Mouse (Mus musculus): ENCODE results near the gene Gm42517. TPM values are rescaled to one million over a fixed set of nuclear protein-coding genes. Genes with fewer than 3 reads are reported as not detected.

Gm42517 gene
- polyA plus RNA-seq, 1 experiment from 2014 or later, result 0.75 TPM

- Histone ChIP-seq H3K4me1 (ENCODE audit: control insufficient read depth, insufficient read depth, low read length) (no peaks in the 10 kb centered on the region), H3K9me3 (replicated peaks; ENCODE audit: control insufficient read depth, low read length) (no peaks in the 10 kb centered on the region), H3K27me3 (replicated peaks; ENCODE audit: control insufficient read depth, insufficient read depth, low read length) (no peaks in the 10 kb centered on the region), H3K36me3 (ENCODE audit: control insufficient read depth, insufficient read depth, low read length) (peaks cover 49% of the 10 kb centered on the region), H3K4me2 (ENCODE audit: low read length) (no peak overlapping the region), H3K9ac (ENCODE audit: low read length) (no peak overlapping the region), H3K4me3 (ENCODE audit: low read depth, low read length) (no peak overlapping the region), H3K27ac (ENCODE audit: low read depth, low read length) (no peak overlapping the region)
- 89% methylated on average over 3 of the region's 3 CpGs for WGBS
- no peak for ATAC-seq
- DNase-seq (ENCODE audit: low spot score), result no peak
These were observed 29.7 kb downstream of the Gm42517 start for GRCm38 (mm10) chr5:108338049-108338448.

- Histone ChIP-seq H3K27ac (ENCODE audit: low read depth, low read length) (no peak overlapping the region), H3K36me3 (ENCODE audit: control insufficient read depth, insufficient read depth, low read length) (peaks cover 54% of the 10 kb centered on the region), H3K4me3 (ENCODE audit: low read depth, low read length) (no peak overlapping the region), H3K27me3 (replicated peaks; ENCODE audit: control insufficient read depth, insufficient read depth, low read length) (no peaks in the 10 kb centered on the region), H3K9ac (ENCODE audit: low read length) (no peak overlapping the region), H3K4me2 (ENCODE audit: low read length) (no peak overlapping the region), H3K4me1 (ENCODE audit: control insufficient read depth, insufficient read depth, low read length) (no peaks in the 10 kb centered on the region), H3K9me3 (replicated peaks; ENCODE audit: control insufficient read depth, low read length) (no peaks in the 10 kb centered on the region)
- 86% methylated on average over 4 of the region's 4 CpGs for WGBS
- ATAC-seq (no peak), DNase-seq (ENCODE audit: low spot score) (no peak)
These were observed 30.3 kb downstream of the Gm42517 start for GRCm38 (mm10) chr5:108337385-108337784.

- 82% methylated on average over 1 of the region's 1 CpGs for WGBS
- Histone ChIP-seq H3K4me2 (ENCODE audit: low read length) (no peak overlapping the region), H3K4me3 (ENCODE audit: low read depth, low read length) (no peak overlapping the region), H3K4me1 (ENCODE audit: control insufficient read depth, insufficient read depth, low read length) (no peaks in the 10 kb centered on the region), H3K9me3 (replicated peaks; ENCODE audit: control insufficient read depth, low read length) (no peaks in the 10 kb centered on the region), H3K36me3 (ENCODE audit: control insufficient read depth, insufficient read depth, low read length) (peaks cover 59% of the 10 kb centered on the region), H3K27me3 (replicated peaks; ENCODE audit: control insufficient read depth, insufficient read depth, low read length) (no peaks in the 10 kb centered on the region), H3K27ac (ENCODE audit: low read depth, low read length) (no peak overlapping the region), H3K9ac (ENCODE audit: low read length) (no peak overlapping the region)
- no peak for ATAC-seq
- no peak for DNase-seq (ENCODE audit: low spot score)
These were observed 36.7 kb downstream of the Gm42517 start for GRCm38 (mm10) chr5:108331051-108331450.

Other genes starting within 250 kb of the Gm42517 start
- gene Tmed5, start 235.3 kb downstream of the Gm42517 start, polyA plus RNA-seq (2014; fragmentation: Nextera tagmentation; extraction: Ambion mirVana), result 17.2 and 18.1 TPM in 2 replicates
- 4.6 and 7.4 TPM in 2 replicates for gene Ccdc18, start 235.0 kb downstream of the Gm42517 start, polyA plus RNA-seq (2014; fragmentation: Nextera tagmentation; extraction: Ambion mirVana)
- gene Dr1, start 99.0 kb downstream of the Gm42517 start, polyA plus RNA-seq (2014; fragmentation: Nextera tagmentation; extraction: Ambion mirVana), result 45.4 and 54.1 TPM in 2 replicates
- gene Pigg, start 55.3 kb downstream of the Gm42517 start, polyA plus RNA-seq (2014; fragmentation: Nextera tagmentation; extraction: Ambion mirVana), result 2.3 and 2.5 TPM in 2 replicates
- gene Pde6b, start 20.5 kb upstream of the Gm42517 start, polyA plus RNA-seq (2014; fragmentation: Nextera tagmentation; extraction: Ambion mirVana), result 0.17 TPM in 1 of 2 replicates, not detected in the other
- gene Atp5k, start 66.5 kb upstream of the Gm42517 start, polyA plus RNA-seq (2014; fragmentation: Nextera tagmentation; extraction: Ambion mirVana), result 374 and 426 TPM in 2 replicates
- 0.06 and 0.09 TPM in 2 replicates for gene Mfsd7a, start 81.0 kb upstream of the Gm42517 start, polyA plus RNA-seq (2014; fragmentation: Nextera tagmentation; extraction: Ambion mirVana)
- gene Pcgf3, start 93.3 kb upstream of the Gm42517 start, polyA plus RNA-seq (2014; fragmentation: Nextera tagmentation; extraction: Ambion mirVana), result 27.7 and 35.9 TPM in 2 replicates
- gene Cplx1, start 182.1 kb upstream of the Gm42517 start, polyA plus RNA-seq (2014; fragmentation: Nextera tagmentation; extraction: Ambion mirVana), result 65.1 and 90.1 TPM in 2 replicates

All from forebrain, embryonic 14.5 days (tissue).